Mouse (Mus musculus) heart, postnatal 36 days (tissue): ENCODE data around the gene Mylk. TPM values are rescaled to one million over a fixed set of nuclear protein-coding genes. Genes with fewer than 3 reads are reported as not detected.

Source experiments
- DNase-seq, 2 experiments: peaks; one replicate each; pipeline ENCODE4 v3.0.0; 2021 to 2022
- intact Hi-C: fragments of 180-260 bp; cut with DNase I; formaldehyde crosslinking; loops from one replicate; pipeline ENCODE4 v1.15.1; 2025
- total RNA-seq, 2 experiments: library from RNA; stranded (reverse); gene quantifications; 2 replicates each; pipeline ENCODE4 v1.2.3; 2021

Mylk gene
- total RNA-seq, 2 experiments from 2014 or later = 25.6 to 32.4 TPM

GRCm38 (mm10) chr16:34967120-34967800 lies 222.2 kb downstream of the Mylk start:
- intact Hi-C loops = loop anchor here (1.0 kb wide), 2 partner anchors 47 to 65 kb away; no protein-coding TSS in a partner anchor
- peak; percentile 78 to 79 for DNase-seq

DNA sequence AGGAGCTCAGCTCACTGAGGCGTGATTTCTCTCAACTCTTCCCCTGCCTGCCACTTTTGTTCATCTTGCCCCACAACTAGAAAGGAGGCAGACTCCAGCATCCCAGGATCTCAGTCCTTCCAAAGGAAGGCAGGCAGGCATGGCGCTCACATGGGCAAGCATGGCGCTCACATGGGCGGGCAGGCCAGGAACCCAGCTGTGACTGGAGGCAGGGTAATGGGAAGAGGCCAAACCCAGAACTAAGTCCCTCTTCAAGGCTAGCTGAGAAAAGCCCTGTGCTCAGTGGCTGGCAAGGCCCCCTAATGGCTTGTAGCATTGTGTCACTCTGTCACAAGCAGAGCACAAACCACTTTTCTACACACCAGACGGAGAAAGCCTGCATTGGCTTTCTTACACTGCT lies 223.2 kb downstream of the Mylk start:
- no peak for DNase-seq
- intact Hi-C loops = no loop called here

DNA sequence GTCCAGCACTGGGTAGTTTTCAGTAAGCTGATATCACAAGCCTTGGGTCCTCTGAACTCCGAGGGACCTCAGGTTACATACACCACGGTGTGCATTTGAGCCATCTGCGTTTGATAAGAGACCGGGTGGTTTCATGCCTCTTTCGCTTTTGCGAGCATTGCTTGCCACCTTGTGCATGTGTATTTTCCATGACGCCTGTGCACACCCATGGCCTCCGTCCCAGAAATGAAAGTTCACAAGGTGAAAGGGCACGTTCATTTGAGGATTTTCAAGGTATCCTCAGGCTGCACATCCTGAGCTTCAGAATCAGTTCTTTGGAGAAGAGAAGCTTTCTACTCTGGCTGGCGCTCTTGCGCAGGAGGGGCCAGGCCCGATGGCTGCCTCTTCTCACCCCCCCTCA lies 227.5 kb downstream of the Mylk start:
- intact Hi-C loops = loop anchor here (10.0 kb wide), 1 partner anchor 308 kb away; no protein-coding TSS in a partner anchor
- DNase-seq = no peak

- no peak for DNase-seq
- intact Hi-C loops = loop anchor here (10.0 kb wide), 1 partner anchor 311 kb away; no protein-coding TSS in a partner anchor
These were observed 230.5 kb downstream of the Mylk start for GRCm38 (mm10) chr16:34975544-34975943.

DNA sequence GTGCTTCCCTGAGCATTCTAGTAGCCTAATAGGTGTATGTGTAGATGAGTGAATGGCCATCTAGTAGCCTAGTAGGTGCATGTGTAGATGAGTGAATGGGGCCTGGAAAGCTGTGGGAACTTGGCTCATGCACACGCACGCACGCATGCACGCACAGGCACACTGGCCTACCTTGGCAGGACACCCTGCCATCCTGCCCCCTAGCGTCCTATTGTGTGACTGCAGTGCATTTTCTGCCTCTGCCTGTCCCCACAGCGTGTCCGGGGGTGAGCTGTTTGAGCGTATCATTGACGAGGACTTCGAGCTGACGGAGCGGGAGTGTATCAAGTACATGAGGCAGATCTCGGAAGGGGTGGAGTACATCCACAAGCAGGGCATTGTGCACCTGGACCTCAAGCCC lies 231.6 kb downstream of the Mylk start:
- DNase-seq = no peak
- intact Hi-C loops = loop anchor here (10.0 kb wide), 1 partner anchor 312 kb away; no protein-coding TSS in a partner anchor

- no peak for DNase-seq
- intact Hi-C loops = loop anchor here (10.0 kb wide), 1 partner anchor 313 kb away; no protein-coding TSS in a partner anchor
These were observed 233.0 kb downstream of the Mylk start for GRCm38 (mm10) chr16:34978018-34978417.

- intact Hi-C loops = no loop called here
- DNase-seq = no peak
These were observed 236.0 kb downstream of the Mylk start for GRCm38 (mm10) chr16:34981009-34981408.

- intact Hi-C loops = no loop called here
These were observed 239.4 kb downstream of the Mylk start for GRCm38 (mm10) chr16:34984203-34985030.

DNA sequence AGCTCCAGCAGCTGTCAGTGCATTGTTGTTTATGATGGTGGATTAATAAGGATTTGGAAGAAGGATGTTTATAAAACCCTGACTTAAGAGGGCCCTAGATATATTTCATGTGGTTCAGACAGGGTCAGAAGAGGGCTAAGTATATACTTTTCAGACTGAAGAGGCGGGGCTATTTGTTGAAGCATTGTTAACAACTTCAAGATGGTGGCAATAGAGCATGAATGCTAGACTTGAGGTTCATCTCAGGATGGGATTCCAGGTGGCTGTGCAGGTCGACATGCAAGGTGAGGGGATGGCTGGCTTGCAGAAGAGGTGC lies 240.0 kb downstream of the Mylk start:
- intact Hi-C loops = no loop called here
- no peak for DNase-seq

More at GRCm38 (mm10) chr16:34984203-34985030, 239.4 kb downstream of the Mylk start:
- no peak for DNase-seq

- intact Hi-C loops = no loop called here
- no peak for DNase-seq
These were observed 241.3 kb downstream of the Mylk start for GRCm38 (mm10) chr16:34986211-34986825.

DNA sequence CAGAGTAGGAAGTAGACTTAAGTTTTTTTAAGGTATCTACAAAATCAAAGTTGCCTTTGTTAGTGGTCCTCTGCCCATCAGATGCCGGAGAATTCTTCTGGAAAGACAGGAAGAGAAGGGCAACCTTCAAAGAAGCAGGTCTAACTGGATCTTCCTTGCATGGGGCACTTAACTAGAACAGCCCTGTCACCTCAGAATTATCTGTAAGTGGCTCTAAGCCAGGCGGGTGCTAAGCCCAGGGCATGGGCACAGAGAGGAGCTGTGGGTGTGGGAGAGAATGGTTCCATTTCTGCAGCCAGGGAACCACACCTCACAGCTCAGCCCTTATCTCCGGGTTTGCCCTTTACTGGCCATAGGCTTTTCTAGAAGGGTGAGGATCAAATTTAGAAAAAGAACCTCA lies 246.4 kb downstream of the Mylk start:
- intact Hi-C loops = no loop called here
- no peak for DNase-seq

GRCm38 (mm10) chr16:34992854-34993253 lies 247.8 kb downstream of the Mylk start:
- peak in 1 of 2 experiments; percentile 23 for DNase-seq

GRCm38 (mm10) chr16:34993694-34994330 lies 248.8 kb downstream of the Mylk start:
- intact Hi-C loops = no loop called here
- no peak for DNase-seq

More at GRCm38 (mm10) chr16:34992854-34993253, 247.8 kb downstream of the Mylk start:
- intact Hi-C loops = no loop called here

GRCm38 (mm10) chr16:34994641-34995141 lies 249.7 kb downstream of the Mylk start:
- intact Hi-C loops = no loop called here

GRCm38 (mm10) chr16:34996133-34996532 lies 251.1 kb downstream of the Mylk start:
- DNase-seq = peak; percentile 68 to 74
- intact Hi-C loops = no loop called here

More at GRCm38 (mm10) chr16:34994641-34995141, 249.7 kb downstream of the Mylk start:
- no peak for DNase-seq

GRCm38 (mm10) chr16:34997052-34997451 lies 252.0 kb downstream of the Mylk start:
- intact Hi-C loops = no loop called here

GRCm38 (mm10) chr16:34997576-34997975 lies 252.6 kb downstream of the Mylk start:
- DNase-seq = no peak
- intact Hi-C loops = no loop called here

More at GRCm38 (mm10) chr16:34997052-34997451, 252.0 kb downstream of the Mylk start:
- no peak for DNase-seq

GRCm38 (mm10) chr16:34999016-34999415 lies 254.0 kb downstream of the Mylk start:
- DNase-seq = no peak
- intact Hi-C loops = no loop called here

- DNase-seq = no peak
- intact Hi-C loops = no loop called here
These were observed 255.0 kb downstream of the Mylk start for GRCm38 (mm10) chr16:34999986-35000385.

DNA sequence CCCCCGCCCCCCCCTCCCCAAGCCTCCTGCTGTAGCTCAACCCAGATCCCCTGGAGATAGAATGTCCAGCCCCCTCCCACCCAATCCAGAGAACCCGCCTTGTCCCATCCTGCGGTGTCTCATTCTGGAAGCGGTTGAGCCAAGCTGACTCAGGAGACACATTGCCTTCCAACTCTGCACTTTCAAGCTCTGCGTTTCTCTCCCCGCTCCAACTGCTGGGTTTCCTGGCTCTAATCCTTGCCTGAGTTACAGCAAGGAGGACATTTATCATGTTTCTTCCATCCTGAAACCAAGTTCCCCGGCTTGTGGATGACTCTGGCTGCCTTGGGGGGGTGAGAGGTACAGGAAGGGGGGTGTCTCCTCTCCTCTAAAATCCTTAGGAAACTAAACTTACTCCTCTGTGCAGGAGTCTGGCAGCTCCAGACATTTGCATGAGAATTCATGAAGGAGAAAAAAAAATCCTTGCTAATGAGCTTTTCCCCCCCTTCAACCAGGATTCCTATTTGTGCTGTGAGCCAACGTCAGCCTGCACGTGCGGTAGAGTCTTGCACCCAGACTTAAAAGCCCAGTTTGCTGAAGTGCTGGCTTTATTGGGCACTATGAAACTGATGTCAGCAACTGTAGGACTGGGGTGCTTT lies 256.0 kb downstream of the Mylk start:
- intact Hi-C loops = no loop called here
- DNase-seq = no peak
